Mouse (Mus musculus) lung, postnatal 10 days (tissue): ENCODE data around the gene Srsf9.
"Not testable (repeated sequence)": the region's sequence is repeated elsewhere in the genome, so short reads cannot be mapped to it uniquely, and the experiment has no call there.

Source experiments
- DNase-seq: peaks from one replicate; pipeline ENCODE4 v3.0.0; 2021

Gene Srsf9

GRCm38 (mm10) chr5:115374204-115374820 is 47.3 kb downstream of the Srsf9 start:
- DNase-seq: no peak

GRCm38 (mm10) chr5:115375436-115375835 is 48.5 kb downstream of the Srsf9 start:
- no peak for DNase-seq

GRCm38 (mm10) chr5:115378882-115379281 is 51.9 kb downstream of the Srsf9 start:
- not testable (repeated sequence) for DNase-seq
